Mouse (Mus musculus): ENCODE data around the gene Ripor3. TPM values are rescaled to one million over a fixed set of nuclear protein-coding genes. Genes with fewer than 3 reads are reported as not detected.

Gene Ripor3
- polyA plus RNA-seq, 1 experiment: 5.3 TPM

GRCm38 (mm10) chr2:167982646-167983045, 27.8 kb downstream of the Ripor3 start:
- TF ChIP-seq CTCF (IDR thresholded peaks at IDR 0.05; ENCODE audit: extremely low read depth, insufficient read depth, insufficient read length, insufficient replicate concordance) (peak; percentile 28; the same call in 1 of the 2 replicates), POLR2A (IDR thresholded peaks at IDR 0.05; ENCODE audit: low read depth, low read length) (no peak)
- Histone ChIP-seq H3K4me3 (ENCODE audit: extremely low read depth, insufficient read depth, insufficient read length) (no peak overlapping the region), H3K27ac (ENCODE audit: insufficient read depth, low read length) (no peak overlapping the region), H3K4me1 (ENCODE audit: control insufficient read depth, insufficient read depth, insufficient read length) (no peaks in the 10 kb centered on the region), H3K27me3 (ENCODE audit: control insufficient read depth, insufficient read depth, low read length) (no peaks in the 10 kb centered on the region), H3K36me3 (ENCODE audit: control insufficient read depth, insufficient read depth, low read length) (peaks cover 16% of the 10 kb centered on the region)
- WGBS: 79% methylated on average over 9 of the region's 9 CpGs
- no peak for DNase-seq (ENCODE audit: low read depth in 1 of 2, low spot score in 2 of 2)

- no peak for DNase-seq (ENCODE audit: low read depth in 1 of 2, low spot score in 2 of 2)
- 33% methylated on average over 10 of the region's 10 CpGs for WGBS
- TF ChIP-seq CTCF (IDR thresholded peaks at IDR 0.05; ENCODE audit: extremely low read depth, insufficient read depth, insufficient read length, insufficient replicate concordance) (no peak), POLR2A (IDR thresholded peaks at IDR 0.05; ENCODE audit: low read depth, low read length) (no peak)
- Histone ChIP-seq H3K27me3 (ENCODE audit: control insufficient read depth, insufficient read depth, low read length) (no peaks in the 10 kb centered on the region), H3K4me3 (ENCODE audit: extremely low read depth, insufficient read depth, insufficient read length) (no peak overlapping the region), H3K4me1 (ENCODE audit: control insufficient read depth, insufficient read depth, insufficient read length) (no peaks in the 10 kb centered on the region; the same call in 1 of the 2 replicates), H3K36me3 (ENCODE audit: control insufficient read depth, insufficient read depth, low read length) (peaks cover 31% of the 10 kb centered on the region), H3K27ac (ENCODE audit: insufficient read depth, low read length) (no peak overlapping the region)
Measured at GRCm38 (mm10) chr2:167980391-167980790, 30.0 kb downstream of the Ripor3 start.

DNA sequence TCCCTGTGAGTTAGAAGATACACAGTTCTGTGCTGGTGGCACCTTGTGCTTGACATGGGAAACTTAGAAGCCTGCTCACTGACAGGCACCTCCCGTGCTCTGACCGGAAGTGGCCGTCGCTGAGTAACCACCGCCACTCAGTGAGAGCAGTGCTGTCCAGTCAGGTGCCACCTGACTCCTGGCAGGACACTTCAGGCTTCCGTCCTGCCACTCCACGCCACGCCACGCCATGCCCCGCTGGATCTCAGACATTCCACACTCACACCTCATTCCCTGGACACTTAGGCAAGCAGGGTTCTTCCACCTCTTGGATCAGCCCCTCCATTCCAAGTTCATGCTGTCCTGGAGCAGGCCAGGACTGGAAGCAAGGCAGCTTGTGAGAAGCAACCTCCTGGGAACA, 32.1 kb downstream of the Ripor3 start:
- H3K27ac ChIP-seq (ENCODE audit: insufficient read depth, low read length): no peak overlapping the region
- DNase-seq (ENCODE audit: low read depth in 1 of 2, low spot score in 2 of 2): no peak
- 96% methylated on average over 10 of the region's 10 CpGs for WGBS
- H3K36me3 ChIP-seq (ENCODE audit: control insufficient read depth, insufficient read depth, low read length): peaks cover 47% of the 10 kb centered on the region
- no peak overlapping the region for H3K4me3 ChIP-seq (ENCODE audit: extremely low read depth, insufficient read depth, insufficient read length)
- TF ChIP-seq CTCF (IDR thresholded peaks at IDR 0.05; ENCODE audit: extremely low read depth, insufficient read depth, insufficient read length, insufficient replicate concordance): no peak
- TF ChIP-seq POLR2A (IDR thresholded peaks at IDR 0.05; ENCODE audit: low read depth, low read length): no peak
- peaks cover 3% of the 10 kb centered on the region; the same call in 1 of the 2 replicates for H3K4me1 ChIP-seq (ENCODE audit: control insufficient read depth, insufficient read depth, insufficient read length)
- no peaks in the 10 kb centered on the region for H3K27me3 ChIP-seq (ENCODE audit: control insufficient read depth, insufficient read depth, low read length)

DNA sequence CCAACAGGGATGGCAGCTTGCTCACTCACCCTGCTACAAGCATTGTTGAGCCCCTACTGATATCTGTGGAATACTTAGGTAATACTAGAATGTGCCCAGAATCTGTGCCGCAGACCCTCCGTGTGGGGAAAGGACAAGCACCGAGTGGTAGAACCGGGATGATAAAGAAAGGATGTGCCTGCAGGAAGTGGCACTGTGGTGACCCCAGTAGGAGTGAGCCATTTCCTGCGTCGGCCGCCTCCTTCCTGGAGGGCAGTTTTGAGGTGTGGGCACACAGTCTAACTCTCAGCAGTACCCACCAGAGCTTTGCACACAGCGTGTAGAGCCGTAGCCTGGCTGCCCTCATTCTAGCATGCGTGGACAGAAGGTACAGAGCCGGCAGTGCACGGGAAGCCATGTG, 34.7 kb downstream of the Ripor3 start:
- no peaks in the 10 kb centered on the region for H3K27me3 ChIP-seq (ENCODE audit: control insufficient read depth, insufficient read depth, low read length)
- peaks cover 3% of the 10 kb centered on the region; the same call in 1 of the 2 replicates for H3K4me1 ChIP-seq (ENCODE audit: control insufficient read depth, insufficient read depth, insufficient read length)
- DNase-seq (ENCODE audit: low read depth in 1 of 2, low spot score in 2 of 2): no peak
- TF ChIP-seq POLR2A (IDR thresholded peaks at IDR 0.05; ENCODE audit: low read depth, low read length): no peak
- no peak overlapping the region for H3K4me3 ChIP-seq (ENCODE audit: extremely low read depth, insufficient read depth, insufficient read length)
- peaks cover 67% of the 10 kb centered on the region for H3K36me3 ChIP-seq (ENCODE audit: control insufficient read depth, insufficient read depth, low read length)
- WGBS: 27% methylated on average over 12 of the region's 12 CpGs
- H3K27ac ChIP-seq (ENCODE audit: insufficient read depth, low read length): peak overlapping the region; percentile 2; the same call in 1 of the 2 replicates

GRCm38 (mm10) chr2:167972809-167973208, 37.6 kb downstream of the Ripor3 start:
- H3K36me3 ChIP-seq (ENCODE audit: control insufficient read depth, insufficient read depth, low read length): peaks cover 69% of the 10 kb centered on the region
- WGBS: 67% methylated on average over 1 of the region's 1 CpGs
- no peak for DNase-seq (ENCODE audit: low read depth in 1 of 2, low spot score in 2 of 2)
- no peak overlapping the region for H3K4me3 ChIP-seq (ENCODE audit: extremely low read depth, insufficient read depth, insufficient read length)
- peaks cover 3% of the 10 kb centered on the region; the same call in 1 of the 2 replicates for H3K4me1 ChIP-seq (ENCODE audit: control insufficient read depth, insufficient read depth, insufficient read length)
- TF ChIP-seq POLR2A (IDR thresholded peaks at IDR 0.05; ENCODE audit: low read depth, low read length) (no peak), CTCF (IDR thresholded peaks at IDR 0.05; ENCODE audit: extremely low read depth, insufficient read depth, insufficient read length, insufficient replicate concordance) (no peak)
- no peak overlapping the region for H3K27ac ChIP-seq (ENCODE audit: insufficient read depth, low read length)
- H3K27me3 ChIP-seq (ENCODE audit: control insufficient read depth, insufficient read depth, low read length): no peaks in the 10 kb centered on the region

GRCm38 (mm10) chr2:167972146-167972545, 38.3 kb downstream of the Ripor3 start:
- DNase-seq (ENCODE audit: low read depth in 1 of 2, low spot score in 2 of 2): no peak
- Histone ChIP-seq H3K27ac (ENCODE audit: insufficient read depth, low read length) (no peak overlapping the region), H3K4me1 (ENCODE audit: control insufficient read depth, insufficient read depth, insufficient read length) (peaks cover 3% of the 10 kb centered on the region; the same call in 1 of the 2 replicates), H3K27me3 (ENCODE audit: control insufficient read depth, insufficient read depth, low read length) (no peaks in the 10 kb centered on the region), H3K36me3 (ENCODE audit: control insufficient read depth, insufficient read depth, low read length) (peaks cover 66% of the 10 kb centered on the region), H3K4me3 (ENCODE audit: extremely low read depth, insufficient read depth, insufficient read length) (no peak overlapping the region)
- TF ChIP-seq CTCF (IDR thresholded peaks at IDR 0.05; ENCODE audit: extremely low read depth, insufficient read depth, insufficient read length, insufficient replicate concordance): no peak
- TF ChIP-seq POLR2A (IDR thresholded peaks at IDR 0.05; ENCODE audit: low read depth, low read length): no peak
- 87% methylated on average over 5 of the region's 5 CpGs for WGBS

DNA sequence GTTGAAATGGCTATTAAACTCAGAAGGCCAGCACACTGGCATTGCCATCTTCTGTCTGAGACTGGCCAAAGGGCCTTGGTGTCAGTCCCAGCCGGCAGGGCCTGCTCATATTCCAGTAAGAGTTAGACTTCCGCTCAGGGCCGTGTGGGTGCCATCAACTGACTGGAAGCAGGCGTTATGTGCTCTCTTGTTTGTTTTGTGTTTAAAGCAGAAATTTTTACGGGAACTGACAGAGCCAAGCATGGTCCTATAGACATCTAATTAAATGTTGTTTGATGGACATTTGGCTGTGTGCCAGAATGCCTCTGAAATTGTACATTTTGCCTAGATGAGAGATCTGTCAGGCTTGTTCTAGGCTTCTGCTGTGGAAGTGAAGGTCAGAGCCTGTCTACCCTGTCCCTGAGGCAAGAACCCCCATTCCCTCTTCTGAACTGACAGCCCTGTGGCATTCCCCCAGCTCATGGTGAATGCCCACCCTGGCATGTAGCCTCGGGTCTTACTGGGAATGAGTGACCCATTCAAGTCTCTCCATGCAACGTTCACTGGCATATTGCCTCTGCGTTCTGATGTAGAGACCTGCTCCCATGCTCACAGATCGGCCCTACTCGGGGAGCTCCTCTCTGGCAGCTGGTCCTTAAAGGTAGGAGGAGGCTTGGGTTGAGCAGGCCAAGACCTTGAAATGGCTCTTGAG, 40.4 kb downstream of the Ripor3 start:
- Histone ChIP-seq H3K27me3 (ENCODE audit: control insufficient read depth, insufficient read depth, low read length) (no peaks in the 10 kb centered on the region), H3K4me1 (ENCODE audit: control insufficient read depth, insufficient read depth, insufficient read length) (no peaks in the 10 kb centered on the region; the same call in 1 of the 2 replicates), H3K36me3 (ENCODE audit: control insufficient read depth, insufficient read depth, low read length) (peaks cover 69% of the 10 kb centered on the region), H3K27ac (ENCODE audit: insufficient read depth, low read length) (no peak overlapping the region), H3K4me3 (ENCODE audit: extremely low read depth, insufficient read depth, insufficient read length) (no peak overlapping the region)
- no peak for DNase-seq (ENCODE audit: low read depth in 1 of 2, low spot score in 2 of 2)
- 89% methylated on average over 10 of the region's 10 CpGs for WGBS
- TF ChIP-seq POLR2A (IDR thresholded peaks at IDR 0.05; ENCODE audit: low read depth, low read length): no peak

Measured in spleen, adult 2 months (tissue).